Mouse (Mus musculus) testis, postnatal 14 days (tissue): ENCODE data around the gene Gdpd3.
A peak's percentile ranks its signal among the peaks of the same experiment; 100 is the strongest.

Source experiments
- DNase-seq: peaks from one replicate; pipeline ENCODE4 v3.0.0; 2021; ENCODE audit warnings: low spot score

Gene Gdpd3

GRCm38 (mm10) chr7:126789141-126789540 lies 23.0 kb downstream of the Gdpd3 start:
- no peak for DNase-seq

- peak; percentile 96 for DNase-seq
Observed at GRCm38 (mm10) chr7:126791851-126792720, 26.0 kb downstream of the Gdpd3 start, which contains the start of gene Ppp4c. Gene Ppp4c (minus strand): TSS chr7:126792496.

GRCm38 (mm10) chr7:126792721-126793443 lies 26.7 kb downstream of the Gdpd3 start:
- DNase-seq, result no peak

- DNase-seq, result no peak
Observed at GRCm38 (mm10) chr7:126793456-126794270, 27.5 kb downstream of the Gdpd3 start.

GRCm38 (mm10) chr7:126794271-126794605 lies 28.1 kb downstream of the Gdpd3 start:
- peak; percentile 52 for DNase-seq

GRCm38 (mm10) chr7:126795387-126796317 lies 29.5 kb downstream of the Gdpd3 start:
- no peak for DNase-seq

GRCm38 (mm10) chr7:126796350-126796932 lies 30.3 kb downstream of the Gdpd3 start:
- no peak for DNase-seq

- peak; percentile 84 for DNase-seq
Observed at GRCm38 (mm10) chr7:126797411-126798126, 31.4 kb downstream of the Gdpd3 start, which contains the start of gene Fam57b. Gene Fam57b (plus strand): TSS chr7:126797668.

GRCm38 (mm10) chr7:126798127-126799049 lies 32.3 kb downstream of the Gdpd3 start:
- no peak for DNase-seq

GRCm38 (mm10) chr7:126799050-126799467 lies 32.9 kb downstream of the Gdpd3 start:
- peak; percentile 94 for DNase-seq

GRCm38 (mm10) chr7:126799468-126800268 lies 33.5 kb downstream of the Gdpd3 start:
- no peak for DNase-seq

GRCm38 (mm10) chr7:126800269-126801056 lies 34.3 kb downstream of the Gdpd3 start:
- no peak for DNase-seq

- DNase-seq, result no peak
Observed at GRCm38 (mm10) chr7:126801057-126801422, 34.9 kb downstream of the Gdpd3 start.

- no peak for DNase-seq
Observed at GRCm38 (mm10) chr7:126802134-126802889, 36.2 kb downstream of the Gdpd3 start.

- no peak for DNase-seq
Observed at GRCm38 (mm10) chr7:126803181-126803580, 37.0 kb downstream of the Gdpd3 start.

GRCm38 (mm10) chr7:126803751-126804150 lies 37.6 kb downstream of the Gdpd3 start:
- DNase-seq, result no peak

GRCm38 (mm10) chr7:126806956-126807355 lies 40.8 kb downstream of the Gdpd3 start:
- DNase-seq, result no peak
